Mouse (Mus musculus) lung, adult 18-20 months (tissue): ENCODE data around the gene Bak1.
A peak's percentile ranks its signal among the peaks of the same experiment; 100 is the strongest.

Source experiments
- DNase-seq, 2 experiments: peaks; one replicate each; pipeline ENCODE4 v3.0.0; 2022; ENCODE audit warnings: mixed read lengths in 2 of 2

Bak1 gene

GRCm38 (mm10) chr17:26975415-26975814 is 53.4 kb downstream of the Bak1 start:
- no peak for DNase-seq

DNA sequence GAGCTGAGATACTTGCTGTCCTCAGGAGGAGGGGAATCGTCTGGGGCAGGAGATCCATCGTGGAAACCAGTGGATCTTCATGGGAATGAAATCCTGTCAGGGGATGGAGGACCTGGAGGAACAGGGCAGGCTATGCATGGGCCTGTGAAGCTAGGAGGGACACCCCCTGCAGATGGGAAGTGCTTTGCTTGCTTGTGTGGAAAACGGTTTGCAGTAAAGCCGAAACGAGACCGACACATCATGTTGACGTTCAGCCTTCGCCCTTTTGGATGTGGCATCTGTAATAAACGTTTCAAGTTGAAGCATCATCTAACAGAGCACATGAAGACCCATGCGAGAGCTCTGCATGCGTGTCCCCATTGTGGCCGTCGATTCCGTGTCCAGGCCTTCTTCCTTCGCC is 54.3 kb downstream of the Bak1 start:
- no peak for DNase-seq

DNA sequence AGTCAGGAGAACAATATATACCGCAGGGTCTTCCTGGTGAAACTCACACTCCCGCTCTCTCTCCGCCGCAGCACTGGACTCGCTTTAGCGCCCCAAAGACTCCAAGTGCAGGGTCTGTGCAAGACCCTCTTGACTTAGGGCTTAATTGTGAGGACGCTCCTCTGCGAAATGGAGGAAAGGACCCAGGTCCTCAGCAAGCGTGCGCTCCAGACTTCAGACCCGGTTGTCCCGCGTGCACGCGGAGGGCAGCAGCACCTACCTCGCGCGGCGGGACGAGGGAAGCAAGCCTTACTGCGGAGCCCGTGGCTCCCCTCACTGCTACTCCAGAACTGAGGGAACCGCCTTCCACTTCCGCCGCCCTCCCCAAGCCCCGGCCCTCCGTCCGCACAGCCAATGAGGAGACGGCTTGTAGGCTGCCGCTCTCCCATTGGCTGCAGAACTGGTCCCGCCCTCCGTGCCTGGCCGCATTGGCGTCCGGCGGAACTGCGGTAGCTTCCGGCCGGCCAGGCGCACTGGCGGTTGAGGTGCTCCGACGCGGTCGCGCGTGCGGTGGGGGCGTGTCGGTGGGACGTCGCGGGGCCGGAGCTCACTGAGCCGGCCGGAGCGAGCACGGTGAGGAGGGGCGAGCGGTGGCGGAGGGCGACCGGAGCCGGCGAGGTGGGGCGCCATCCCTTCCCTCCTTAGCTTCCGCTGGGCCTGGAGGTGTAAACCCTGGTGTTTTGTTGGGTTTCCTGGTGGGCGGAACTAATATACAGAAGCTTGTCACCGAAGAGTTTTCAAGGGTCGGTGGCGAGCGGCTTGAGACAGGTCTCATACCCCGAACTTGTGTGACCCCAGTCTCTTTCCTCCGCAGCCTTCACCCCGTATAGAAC is 55.9 kb downstream of the Bak1 start, which contains the start of gene Zbtb9:
Gene Zbtb9, plus strand, starts transcription at position 465 of the 872 bp plus-strand sequence.
- DNase-seq = peak; percentile 97

DNA sequence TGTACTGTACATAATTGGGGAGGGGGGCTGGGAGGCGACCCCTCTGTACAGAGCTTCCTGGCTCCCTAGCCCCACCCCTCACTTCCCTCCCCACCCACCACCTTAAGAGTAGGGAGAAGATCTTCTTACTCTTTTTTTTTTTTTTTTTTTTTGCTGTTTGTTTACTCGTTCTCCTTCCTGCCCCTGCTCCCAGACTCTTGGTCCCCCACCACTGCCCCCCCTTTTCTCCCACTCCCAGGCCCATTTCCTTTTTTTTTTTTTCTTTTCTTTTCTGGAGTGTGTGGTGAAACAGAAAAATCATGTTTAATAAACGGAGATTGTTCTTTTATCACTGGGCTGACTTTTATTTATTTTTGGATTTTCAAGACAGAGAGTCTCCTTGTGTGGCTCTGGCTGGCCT is 56.7 kb downstream of the Bak1 start:
- DNase-seq = no peak

DNA sequence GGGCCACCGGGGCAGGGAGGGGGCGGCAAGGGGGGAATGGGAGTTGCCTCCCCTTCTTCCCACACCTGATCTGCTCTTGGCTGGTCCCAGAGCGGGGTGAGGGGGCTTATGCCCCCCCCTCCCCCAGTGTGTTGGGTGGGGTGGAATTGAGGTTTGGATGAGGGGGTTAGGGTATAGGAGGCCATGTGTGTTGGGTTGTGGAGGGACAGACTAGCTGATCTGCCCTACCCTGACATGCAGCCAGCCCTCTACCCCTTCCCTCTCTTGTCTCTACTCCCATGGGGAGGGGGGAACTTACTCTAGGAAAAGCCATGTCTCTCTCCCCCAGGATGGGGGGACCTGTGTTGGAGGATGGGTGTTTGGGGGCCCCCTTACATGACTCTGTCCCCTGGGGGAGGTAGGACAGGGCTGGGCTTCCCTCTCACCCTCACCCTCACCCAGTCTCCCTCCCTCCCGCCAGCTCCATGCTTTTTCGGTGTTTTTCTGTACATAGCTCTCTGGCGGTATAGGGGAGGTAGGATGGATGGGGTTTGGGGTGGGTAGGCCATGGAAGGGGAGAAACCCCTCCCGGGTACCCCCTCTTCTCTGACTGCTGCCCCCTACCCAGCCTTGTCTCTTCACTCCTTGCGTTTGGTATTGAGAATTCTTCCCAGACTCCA is 57.4 kb downstream of the Bak1 start:
- no peak for DNase-seq

GRCm38 (mm10) chr17:26970221-26970620 is 58.6 kb downstream of the Bak1 start:
- no peak for DNase-seq
